Mouse (Mus musculus) megakaryocyte-erythroid progenitor cell, adult 5-6 weeks (primary cell): Measurements from ENCODE around the gene Pcgf2. TPM values are rescaled to one million over a fixed set of nuclear protein-coding genes. Genes with fewer than 3 reads are reported as not detected.
"Not testable (repeated sequence)": the region's sequence is repeated elsewhere in the genome, so short reads cannot be mapped to it uniquely, and the experiment has no call there.

ENCODE experiments used
- ATAC-seq: replicated peaks from 2 replicates; pipeline ENCODE4 v1.8.0; 2016; ENCODE audit warnings: mild to moderate bottlenecking, inconsistent platforms; ENCODE audit not compliant: severe bottlenecking, poor library complexity, low FRiP score, low TSS enrichment
- total RNA-seq, 2 experiments: library from RNA; stranded (forward) in 1 of 2; stranded (reverse) in 1 of 2; fragments of 200-1000, 215-1000 nt in 1 of 2; fragments of >200 nt in 1 of 2; fragmentation: Nextera tagmentation in 1 of 2; gene quantifications; 2 replicates each; pipeline ENCODE4 v1.2.3; 2014 to 2017

The Pcgf2 gene
- total RNA-seq (2014; fragmentation: Nextera tagmentation) (6.8 and 19.0 TPM in 2 replicates), total RNA-seq (2017) (0.23 and 0.28 TPM in 2 replicates)

DNA sequence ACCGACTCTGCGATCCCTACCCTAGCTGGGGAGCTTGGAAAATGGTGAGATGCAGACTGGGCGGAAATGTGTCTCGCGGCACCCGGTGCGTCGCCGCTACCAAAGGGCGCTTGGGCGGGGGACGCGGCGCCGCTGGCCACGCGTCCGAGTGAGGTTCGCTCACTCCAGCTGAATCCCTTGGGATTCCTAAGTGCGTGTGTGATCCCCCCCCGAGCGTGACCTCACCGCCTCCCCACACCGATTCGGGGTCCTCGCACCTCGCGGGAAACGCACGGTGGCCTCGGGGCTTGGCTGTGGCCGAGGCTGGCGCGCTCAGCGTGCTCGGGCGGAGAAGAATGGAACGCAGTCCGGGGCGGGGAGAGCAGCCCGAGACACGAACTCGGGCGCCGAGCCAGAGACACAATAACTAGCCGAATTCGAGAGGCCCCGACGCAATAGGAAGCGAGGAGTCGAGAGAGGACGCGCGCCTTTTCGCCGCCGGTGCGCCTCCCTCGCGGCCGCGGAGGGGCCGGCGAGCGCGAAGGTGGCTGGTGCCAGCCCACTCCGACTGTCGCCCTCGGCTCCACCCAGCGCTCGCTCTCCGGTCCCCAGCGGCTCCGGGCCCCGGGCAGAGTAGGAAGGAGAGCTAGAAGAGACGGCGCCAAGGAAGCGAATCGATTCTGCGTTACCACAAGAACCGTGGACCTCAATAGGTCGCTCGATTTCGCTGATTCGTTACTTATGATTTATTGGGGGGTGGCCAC lies at the start of gene Pcgf2:
Pcgf2 (minus strand) TSS at position 495 of the 743 bp plus-strand sequence.
- ATAC-seq, result no peak

DNA sequence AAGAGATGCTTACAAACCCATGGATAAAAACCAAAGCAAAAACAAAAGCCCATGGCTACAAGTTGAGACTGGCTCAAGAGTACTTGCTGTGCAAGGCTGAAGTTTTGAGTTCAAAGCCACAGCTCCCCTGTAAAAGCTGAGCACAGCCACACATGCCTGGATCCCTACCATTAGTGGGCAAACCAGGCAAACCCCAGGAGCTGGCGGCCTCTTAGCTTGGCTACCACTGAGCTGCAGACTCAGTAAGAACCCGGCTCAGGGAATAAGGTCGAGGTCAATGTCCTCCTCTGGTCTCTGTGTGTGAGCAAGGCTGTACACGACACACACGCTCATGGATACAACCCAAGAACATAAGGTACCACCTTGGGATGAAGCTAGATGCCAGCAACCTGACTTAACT lies 48.2 kb upstream of the Pcgf2 start:
- ATAC-seq, result no peak

DNA sequence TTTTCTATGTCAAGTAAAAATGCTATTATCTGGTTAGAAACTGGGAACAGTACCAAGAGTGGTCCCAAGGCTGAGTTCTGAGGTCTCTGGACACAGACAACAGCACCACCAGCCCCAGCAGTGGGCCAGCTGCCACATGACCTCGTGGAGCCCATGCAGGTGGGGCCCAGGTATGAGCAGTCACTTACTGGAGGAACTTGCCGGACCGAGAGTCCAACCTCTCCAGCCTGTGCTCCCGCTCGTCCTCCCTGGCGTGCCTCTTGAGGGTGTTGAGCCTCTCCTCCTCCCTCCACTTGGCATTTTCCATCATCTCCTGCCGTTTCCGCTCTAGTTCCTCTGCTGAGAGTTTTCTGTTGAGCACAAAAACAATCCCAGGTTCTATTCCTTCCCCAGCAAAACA lies 47.5 kb upstream of the Pcgf2 start:
- ATAC-seq, result no peak

DNA sequence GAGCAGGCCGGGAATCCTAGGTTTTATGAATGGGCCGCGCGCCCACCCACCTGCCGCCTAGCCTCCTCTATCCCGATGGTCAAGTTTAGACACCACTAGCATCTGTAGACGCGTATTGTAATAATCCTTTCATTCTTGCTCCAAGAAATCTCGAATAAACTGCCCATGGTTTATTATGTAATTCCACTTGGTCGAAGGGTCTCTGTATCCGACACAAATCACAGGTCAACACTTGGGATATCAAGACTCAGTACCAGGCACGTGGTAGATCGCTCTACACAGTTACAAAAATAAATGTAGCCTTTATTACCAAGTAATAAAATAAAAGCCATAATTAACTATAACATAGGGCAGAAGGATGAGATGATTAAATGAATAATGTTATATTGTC lies 45.0 kb upstream of the Pcgf2 start:
- no peak for ATAC-seq

DNA sequence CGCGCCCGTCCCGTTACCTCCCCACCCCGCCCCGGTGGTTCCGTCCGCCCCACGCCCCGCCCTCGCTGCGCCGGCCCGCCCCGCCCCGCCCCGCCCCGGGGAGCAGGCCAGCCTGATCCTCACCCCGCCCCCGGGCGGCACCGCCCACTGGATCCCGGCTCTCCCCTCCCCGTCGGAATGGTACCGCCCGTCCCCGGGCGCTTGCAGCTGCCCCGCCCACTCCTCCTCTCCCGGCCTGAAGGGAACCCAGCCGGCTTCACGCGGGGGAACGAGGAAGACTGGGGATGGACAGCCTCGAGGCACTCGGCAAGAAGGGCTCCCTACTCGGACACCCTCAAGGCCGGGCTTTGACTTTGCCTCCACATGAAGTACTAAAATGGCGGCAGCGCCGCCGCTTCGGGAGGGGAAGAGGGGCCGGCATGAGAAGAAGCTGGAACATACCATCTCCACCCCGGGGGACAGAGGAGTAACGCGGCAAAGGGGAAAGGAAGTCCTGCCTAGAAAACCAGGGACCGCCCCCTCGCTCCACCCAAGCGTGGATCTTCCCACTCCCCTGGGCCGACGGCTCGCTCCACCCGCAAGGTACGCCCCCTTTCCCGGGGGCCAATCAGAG lies 44.5 kb upstream of the Pcgf2 start:
- ATAC-seq, result peak; percentile 97

DNA sequence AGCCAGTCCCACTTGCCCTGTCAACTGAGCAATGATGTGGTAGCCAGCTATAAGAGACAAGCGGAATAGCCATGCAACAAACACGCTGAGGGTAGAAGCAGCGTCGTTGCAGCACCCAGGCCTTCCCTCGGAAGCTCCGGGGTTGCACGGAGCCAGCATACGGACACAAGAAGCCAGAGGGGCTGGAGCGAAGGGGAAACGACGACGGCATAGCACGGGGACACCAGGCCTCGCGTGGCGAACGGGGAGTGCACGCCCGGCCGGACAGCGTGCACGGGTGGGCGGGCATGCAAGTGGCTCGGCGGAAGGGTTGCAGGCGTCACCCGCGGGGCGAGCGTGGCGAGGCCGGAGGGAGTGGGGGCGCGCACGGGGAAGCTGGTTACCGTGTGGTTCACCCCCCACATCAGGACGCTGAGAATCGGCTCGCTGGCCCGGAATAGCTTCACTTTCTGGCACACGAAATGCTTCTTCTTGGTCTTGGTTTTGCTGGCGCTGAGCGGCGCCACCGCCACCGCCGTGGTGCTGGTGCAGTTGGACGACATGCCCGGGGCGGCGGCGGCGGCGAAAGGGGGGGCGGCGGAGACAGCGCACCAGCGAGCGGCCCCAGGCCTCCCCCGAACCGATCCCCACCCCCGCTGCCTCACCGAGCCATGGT lies 43.9 kb upstream of the Pcgf2 start, which contains the start of gene Pip4k2b:
Pip4k2b (minus strand) TSS at position 642 of the 655 bp plus-strand sequence.
- ATAC-seq, result peak; percentile 16; the same call in 1 of the 2 replicates

DNA sequence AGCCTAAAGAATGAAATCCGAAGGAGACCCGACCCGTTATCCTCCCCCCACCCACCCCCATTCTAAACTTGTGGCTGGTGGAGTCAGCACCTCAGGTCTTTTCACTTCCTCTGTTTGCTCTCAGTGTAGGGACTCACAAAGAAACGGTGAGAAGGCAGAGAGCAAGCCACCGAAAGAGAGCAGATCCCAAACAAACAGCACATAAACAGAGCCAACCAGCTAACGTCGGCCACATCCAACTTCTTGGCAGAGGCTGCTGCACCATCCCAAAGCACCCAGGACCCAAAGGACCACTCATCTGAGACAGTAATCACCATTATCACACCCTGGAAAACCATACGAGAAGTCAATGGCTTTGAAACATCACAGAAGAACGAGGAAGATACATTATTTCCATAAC lies 43.1 kb upstream of the Pcgf2 start:
- ATAC-seq, result no peak

DNA sequence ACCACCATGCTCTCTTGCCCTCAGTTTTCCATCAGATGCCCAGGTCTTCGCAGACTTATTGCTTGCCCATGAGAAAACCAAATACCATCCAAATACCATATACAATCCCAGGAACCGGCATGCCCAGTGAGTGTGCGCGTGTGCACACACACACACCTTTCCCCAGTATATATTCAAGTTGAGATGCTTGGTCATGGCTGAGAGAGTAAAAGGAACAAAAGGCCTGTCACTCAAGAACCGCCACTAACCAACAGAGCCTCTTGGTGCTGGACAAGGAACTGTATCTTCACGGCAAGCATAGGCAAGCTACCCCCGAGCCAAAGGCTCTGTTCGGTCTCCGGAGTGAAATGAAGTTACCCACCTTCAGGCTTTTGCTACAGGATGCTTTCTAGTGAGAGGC lies 42.3 kb upstream of the Pcgf2 start:
- no peak for ATAC-seq

DNA sequence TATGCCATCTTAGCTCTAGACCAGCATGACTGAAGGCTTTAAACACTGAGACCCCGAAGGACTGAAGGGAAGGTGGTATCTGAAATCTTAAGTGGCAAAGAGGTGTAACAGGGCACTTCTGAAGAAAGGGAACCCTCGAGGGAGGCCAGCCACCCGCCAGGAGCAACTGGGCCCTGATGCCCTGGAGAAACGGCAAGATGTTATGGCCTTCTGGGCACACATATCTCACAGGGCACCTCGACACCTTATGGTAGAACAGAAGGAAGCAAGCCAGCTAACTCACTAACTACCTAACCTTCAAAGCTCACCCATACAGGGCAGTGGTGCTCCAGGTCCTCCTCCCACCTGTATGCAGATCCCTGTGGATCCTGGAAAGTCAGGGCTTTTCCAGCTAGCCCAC lies 41.9 kb upstream of the Pcgf2 start:
- ATAC-seq, result no peak

DNA sequence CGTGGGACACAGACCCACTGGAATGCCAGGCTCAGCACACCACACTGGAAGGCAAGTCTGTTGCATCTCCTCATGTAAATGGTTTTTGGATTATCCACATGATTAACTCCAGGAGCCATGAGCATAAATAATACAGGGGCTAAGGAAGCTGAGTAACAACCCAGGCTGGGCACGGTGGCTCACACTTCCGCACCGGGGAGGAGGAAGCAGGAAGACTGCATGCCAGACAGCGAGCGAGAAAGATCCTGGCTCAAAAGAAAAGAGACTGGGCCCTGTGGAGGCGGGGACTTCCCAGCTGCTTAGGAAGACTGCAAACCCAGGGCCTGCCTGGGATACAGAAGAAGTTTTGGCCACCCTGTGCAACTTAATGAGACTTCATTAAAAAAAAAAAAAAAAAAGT lies 39.9 kb upstream of the Pcgf2 start:
- ATAC-seq, result no peak

DNA sequence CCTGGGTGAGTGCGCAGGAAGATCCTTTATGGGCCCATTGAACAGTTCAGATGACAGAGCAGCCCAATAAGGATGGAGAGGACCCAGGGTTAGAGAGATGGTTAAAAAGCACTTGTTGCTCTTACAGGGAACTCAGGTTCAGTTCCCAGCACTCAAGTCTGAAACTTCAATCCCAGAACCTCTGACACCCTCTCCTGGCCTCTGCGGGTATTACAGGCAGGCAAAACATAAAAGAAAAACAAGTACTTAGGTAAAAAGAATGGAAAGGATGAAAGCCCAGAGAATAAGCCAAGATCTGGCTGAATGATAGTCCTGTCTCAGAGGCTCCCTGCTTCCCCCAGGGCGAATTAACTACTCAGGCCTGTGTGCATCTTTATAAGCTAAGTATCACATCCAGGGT lies 38.9 kb upstream of the Pcgf2 start:
- 0 out of 2 replicates have a peak, but pooled peaks have one; percentile 38 for ATAC-seq

DNA sequence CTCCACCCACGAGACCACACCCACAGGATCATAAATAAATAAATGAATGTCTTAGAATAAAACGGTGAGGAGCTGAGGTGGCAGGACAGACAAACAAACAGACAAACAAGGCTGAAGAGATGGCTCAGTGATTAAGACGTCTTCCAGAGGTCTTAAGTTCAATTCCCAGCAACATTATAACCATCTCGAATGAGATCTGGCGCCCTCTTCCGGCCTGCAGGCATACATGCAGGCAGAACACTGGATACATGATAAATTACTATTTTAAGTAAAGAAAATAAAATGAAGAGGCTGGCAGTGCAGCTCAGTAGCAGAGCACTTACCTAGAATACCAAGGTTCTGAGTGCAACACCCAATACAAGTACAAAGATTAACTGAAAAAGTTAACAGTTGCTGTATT lies 38.4 kb upstream of the Pcgf2 start:
- ATAC-seq, result 0 out of 2 replicates have a peak, but pooled peaks have one; percentile 11

DNA sequence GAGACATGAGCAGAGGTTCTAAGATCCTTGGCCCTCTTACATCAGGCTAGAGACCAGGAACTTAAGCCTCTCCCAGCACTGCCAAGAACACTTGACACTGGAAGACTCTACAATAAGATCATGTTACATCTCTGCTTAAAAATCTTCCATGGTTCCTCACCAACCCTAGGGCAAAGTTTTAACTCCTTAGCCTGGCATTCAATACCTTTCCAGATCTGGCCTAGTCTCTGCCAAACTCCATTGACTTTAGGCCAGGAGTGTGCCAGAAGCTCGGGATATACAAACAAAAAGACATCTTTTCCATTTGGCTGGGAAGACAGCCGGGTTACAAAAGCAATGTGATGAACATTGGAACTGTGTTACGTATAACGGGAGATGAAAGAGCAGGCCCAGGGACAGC lies 37.3 kb upstream of the Pcgf2 start:
- no peak for ATAC-seq

DNA sequence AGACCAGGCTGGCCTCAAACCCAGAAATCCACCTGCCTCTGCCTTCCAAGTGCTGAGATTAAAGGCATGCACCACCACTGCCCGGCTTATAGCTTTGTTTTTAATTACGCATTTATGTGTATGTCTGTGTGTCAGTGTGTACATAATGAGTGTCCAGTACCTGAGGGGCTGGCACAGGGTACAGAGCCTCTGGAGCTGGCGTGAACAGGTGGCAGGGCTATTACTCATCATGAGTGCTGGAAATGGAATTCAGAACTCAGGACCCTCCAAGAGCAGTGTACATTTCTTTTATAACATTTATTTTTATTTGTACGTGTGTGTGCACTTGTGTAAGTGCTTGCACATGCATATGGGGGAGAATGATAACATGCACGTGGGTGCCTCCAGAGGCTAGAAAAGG lies 36.3 kb upstream of the Pcgf2 start:
- ATAC-seq, result no peak

DNA sequence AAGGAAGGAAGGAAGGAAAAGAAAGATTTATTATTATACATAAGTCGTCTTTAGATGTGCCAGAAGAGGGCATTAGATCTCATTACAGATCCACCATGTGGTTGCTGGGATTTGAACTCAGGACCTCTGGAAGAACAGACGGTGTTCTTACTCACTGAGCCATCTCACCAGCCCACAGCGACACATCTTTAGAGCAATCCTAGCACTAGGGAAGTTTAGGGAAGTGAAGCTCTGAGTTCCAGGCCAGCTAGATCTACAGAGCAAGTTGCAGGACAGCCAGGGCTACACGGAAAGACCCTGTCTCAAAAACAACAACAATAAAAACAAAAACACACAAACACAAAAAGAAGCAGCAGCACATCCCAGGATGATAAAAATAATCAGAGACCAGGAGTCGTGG lies 34.5 kb upstream of the Pcgf2 start:
- not testable (repeated sequence) for ATAC-seq

DNA sequence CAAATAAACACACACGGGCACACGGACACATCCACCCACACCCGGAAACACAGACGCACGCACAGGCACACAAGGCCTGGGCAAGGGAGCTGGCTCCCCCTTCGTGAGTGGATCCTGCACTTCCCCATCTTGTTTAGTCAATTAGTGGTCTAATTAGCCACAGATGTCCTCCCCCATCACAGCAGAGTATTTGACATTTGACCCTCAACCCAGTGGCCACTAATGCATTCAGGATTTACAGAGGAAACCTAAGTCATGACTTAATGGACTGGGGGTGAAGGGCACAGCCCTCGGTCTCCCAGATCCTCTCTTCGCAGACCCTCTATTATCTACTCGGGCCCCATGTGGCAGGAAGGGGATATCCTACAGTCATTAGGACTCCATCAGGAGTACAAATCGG lies 33.4 kb upstream of the Pcgf2 start:
- no peak for ATAC-seq

DNA sequence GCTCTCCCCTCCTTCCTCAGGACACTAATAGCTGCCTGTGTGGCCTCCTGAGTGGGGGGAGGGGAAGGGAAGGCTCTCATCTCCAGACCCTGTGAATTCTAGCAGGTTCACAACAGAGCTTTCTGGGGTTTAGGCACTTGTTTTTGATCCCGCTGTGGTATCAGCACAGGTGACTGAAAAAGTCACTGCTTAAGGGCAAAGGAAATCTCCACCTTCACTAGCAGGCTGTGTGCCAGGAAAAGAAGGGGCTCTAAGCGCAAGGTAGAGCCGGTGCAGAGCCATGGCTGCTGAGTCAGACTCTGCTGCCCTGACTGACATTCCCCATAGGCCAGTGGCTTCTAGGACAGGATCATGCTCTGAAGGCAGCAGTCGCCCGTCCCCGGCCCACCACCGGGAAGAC lies 28.4 kb upstream of the Pcgf2 start:
- ATAC-seq, result 0 out of 2 replicates have a peak, but pooled peaks have one; percentile 29

DNA sequence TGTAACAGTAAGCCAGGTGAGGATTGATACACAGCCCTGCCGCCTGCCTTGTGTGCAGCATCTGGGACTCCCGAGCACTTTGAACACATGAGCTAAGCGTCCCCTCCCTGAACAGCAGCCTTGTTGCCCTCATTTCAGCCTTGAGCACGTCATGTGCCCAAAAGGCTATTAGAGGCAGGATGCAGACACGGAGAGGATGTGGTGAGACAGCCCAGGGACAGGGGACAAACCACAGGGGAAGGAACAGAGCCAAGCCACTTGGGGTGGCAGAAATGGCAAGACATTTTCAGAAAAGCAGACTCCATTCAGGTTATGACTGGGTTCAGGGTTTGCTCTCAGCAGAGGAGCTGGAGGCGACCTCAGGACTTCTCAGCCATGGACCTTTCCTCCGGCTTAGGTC lies 28.0 kb upstream of the Pcgf2 start:
- 0 out of 2 replicates have a peak, but pooled peaks have one; percentile 22 for ATAC-seq

DNA sequence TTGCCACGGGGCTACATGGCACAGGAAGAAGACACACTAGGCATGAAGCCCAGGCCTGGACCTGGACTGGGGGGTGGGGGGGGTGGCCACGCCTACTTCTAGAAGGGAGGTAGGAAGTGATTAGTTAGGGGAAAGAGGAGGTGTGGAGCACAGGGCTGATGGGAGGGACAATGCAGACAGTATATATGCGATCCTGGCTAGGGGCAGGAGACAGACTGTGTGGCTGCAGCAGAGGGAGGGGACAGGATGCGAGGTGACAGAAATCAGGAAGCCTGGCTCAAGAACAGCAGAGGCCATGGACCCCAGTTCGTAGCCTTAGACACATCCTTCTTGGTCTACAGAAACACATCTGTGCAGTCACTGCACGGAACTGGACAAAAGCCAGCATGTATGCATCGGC lies 23.4 kb upstream of the Pcgf2 start:
- no peak for ATAC-seq

DNA sequence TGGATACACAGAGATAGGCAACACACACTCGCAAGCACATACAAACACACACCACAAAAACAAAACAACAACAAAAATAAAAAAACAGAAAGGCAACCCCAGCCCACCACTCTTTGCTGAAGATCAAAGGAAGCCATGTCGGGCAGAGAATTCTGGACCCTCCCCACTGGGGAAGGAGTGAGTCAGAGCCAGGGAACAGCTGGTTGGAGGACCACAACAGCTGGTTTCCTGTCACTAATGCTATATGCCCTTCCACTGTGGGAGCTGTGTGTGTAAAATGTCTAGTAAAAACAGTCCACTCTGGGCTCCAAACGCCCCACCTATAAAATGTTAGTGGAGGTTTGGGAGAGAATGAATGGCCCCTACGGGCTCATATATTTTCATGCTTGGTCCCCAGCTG lies 21.0 kb upstream of the Pcgf2 start:
- ATAC-seq, result no peak

DNA sequence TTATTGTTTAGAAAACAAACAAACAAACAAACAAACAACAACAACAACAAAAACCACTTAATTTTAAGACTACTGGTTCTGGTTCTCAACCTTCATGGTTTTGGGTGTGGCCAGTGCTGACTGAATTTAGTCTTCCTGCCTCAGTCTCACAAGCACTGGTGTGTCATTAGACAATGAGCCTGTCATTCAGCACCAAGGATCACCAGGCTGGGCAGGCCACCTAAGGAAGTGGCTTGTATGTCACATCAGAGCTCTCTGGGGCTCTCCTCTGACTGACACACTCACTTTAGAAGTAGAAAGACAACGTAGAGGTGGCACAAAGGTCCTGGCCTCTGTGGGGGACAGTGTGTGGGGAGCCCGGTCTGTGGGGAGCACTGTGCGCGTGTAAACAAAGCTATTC lies 18.7 kb upstream of the Pcgf2 start:
- no peak for ATAC-seq
